Mouse (Mus musculus): ENCODE measurements at regions not wholly inside any gene's neighbourhood (a gene's known extent, or its start where the extent isn't known, plus 50 kb on each side); places are given as distances from the start of the nearest gene placed in this dataset.

DNA sequence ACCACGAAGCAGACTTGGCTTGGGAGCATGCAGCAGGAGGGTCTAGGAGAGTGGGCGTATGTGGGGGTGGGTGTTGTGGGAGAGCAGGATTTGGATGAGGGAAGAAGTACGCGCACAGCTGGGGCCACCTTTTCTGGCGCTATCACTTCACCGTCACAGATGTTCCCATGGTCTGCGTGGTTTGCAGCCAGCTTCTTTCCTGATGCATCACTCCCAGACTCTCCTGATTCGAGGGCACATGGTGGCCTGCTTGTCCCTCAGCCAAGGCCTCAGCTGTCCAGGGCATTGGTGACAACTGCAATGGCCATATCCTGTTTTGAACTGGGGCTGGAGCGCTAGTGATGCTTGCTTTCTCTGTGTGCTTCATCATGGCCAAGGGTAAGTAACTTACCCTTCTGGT is 266.9 kb upstream of the Id2 start:
- TF ChIP-seq CTCF (conservative IDR thresholded peaks at IDR 0.05; ENCODE audit: low read length), result no peak
- TF ChIP-seq NANOG (IDR thresholded peaks at IDR 0.05; ENCODE audit: borderline replicate concordance, low read length), result no peak
- no peak for TF ChIP-seq POU5F1 (IDR thresholded peaks at IDR 0.05; ENCODE audit: borderline replicate concordance, low read length)
